Mouse (Mus musculus) large intestine, adult 2 months (tissue): ENCODE measurements at regions not wholly inside any gene's neighbourhood (a gene's known extent, or its start where the extent isn't known, plus 50 kb on each side); places are given as distances from the start of the nearest gene placed in this dataset.

Experiments used
- DNase-seq: peaks from one replicate; pipeline ENCODE4 v3.0.0-alpha.2; 2012; ENCODE audit warnings: low read depth, low spot score
- WGBS: fragments of 180-500 bp; shearing (Covaris S2); methylation state at CpG from one replicate; pipeline ENCODE4 v1.1.7; 2018; 5-methylcytosine and 5-hydroxymethylcytosine counted together

DNA sequence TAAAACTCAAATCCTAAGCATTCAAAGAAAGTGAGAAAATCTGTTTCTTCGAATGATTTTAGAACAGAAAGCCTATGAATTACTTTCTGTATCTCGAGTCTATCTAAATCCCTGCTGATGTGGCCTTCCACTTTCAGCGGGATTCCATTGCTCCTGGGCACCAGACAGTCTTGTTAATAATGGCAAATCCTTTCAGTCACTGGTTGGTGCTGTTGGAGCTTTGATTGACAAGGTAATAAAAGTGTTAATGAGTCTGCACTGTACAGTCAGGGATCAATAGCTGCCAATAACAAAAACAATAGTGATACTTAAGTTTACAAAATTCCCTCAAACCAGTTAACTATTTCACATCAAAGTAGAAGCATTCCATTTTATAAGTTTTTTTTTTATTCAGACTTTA, 335.8 kb downstream of the Cenpc1 start:
- DNase-seq: no peak
- WGBS: 68% methylated on average over 3 of the region's 3 CpGs

DNA sequence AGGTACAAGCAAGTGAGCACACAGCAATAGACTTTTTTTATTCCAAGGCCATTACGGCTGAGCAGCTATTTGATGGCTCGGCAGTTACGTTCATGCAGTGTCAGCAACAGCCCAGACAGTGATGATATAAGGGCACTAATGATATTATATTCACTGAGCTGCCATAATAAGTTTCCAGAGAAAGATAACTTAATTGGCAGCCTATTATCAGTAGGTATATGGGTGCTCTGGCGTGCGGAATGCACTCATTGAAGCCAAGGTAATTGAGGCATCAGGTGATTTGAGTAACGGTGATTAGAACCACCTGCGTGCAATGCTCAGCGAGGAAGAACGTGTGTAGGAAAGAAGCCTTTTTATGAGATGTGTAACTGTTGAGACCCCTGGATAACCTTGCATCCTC, 358.0 kb downstream of the Cenpc1 start:
- DNase-seq: no peak
- WGBS: 77% methylated on average over 9 of the region's 9 CpGs

DNA sequence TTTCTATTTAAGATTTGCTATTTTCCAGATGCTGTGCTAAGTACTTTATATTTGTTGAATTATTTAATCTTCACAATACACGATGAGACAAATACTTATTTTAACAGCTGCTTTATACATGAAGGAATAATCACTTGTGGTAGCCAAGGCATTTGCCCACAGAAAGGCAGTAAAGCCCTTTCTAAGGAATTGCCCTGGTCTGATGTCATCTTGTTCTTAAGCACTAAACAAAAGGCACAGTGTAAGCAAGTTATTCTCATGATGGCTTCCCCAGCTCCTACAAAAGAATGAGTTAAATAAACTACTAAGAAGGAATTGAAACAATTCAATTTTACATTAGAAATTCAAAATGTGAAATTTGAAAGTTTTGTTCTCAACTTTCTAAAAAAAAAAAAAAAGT, 358.8 kb downstream of the Cenpc1 start:
- WGBS: 62% methylated on average over 1 of the region's 1 CpGs

DNA sequence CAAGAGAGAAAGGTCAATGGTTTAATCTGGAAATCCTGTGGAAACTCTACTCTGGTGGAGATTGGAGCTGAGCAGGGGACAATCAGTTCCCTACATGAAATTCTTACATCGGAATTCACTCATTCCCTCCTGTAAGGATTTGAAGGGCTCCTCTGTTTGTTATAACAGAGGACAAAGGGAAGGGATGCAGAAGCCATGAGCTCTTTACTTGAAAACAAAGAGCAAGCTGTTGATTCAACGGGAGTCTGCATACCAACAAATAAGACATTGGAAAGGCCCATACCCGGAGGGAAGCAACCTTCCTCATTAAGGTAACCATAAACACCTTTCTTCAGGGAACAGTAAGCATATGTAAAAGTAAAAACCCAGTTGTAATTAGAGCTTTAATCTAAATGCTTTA, 359.3 kb downstream of the Cenpc1 start:
- 38% methylated on average over 3 of the region's 3 CpGs for WGBS
- no peak for DNase-seq

More for the DNA sequence above, 358.8 kb downstream of the Cenpc1 start:
- no peak for DNase-seq

DNA sequence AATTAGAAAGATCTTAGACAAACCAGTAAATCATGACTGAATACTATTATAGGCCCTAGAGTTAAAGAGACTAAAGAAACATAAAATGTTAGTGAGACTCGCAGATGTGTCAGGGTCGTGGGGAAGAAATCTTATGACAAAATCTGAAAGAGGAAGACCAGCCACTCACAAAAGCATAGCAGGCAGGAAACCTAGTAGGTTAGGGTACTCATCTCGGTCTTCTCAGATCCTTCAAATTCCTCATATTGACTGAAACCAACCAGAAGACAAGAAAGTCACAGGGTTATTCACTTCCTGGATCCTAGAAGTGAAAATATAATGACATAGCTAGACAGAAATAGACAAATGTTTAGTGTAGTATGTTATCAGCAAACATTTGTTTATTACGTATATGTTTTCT, 387.5 kb downstream of the Cenpc1 start:
- no peak for DNase-seq
- WGBS: 82% methylated on average over 4 of the region's 4 CpGs

DNA sequence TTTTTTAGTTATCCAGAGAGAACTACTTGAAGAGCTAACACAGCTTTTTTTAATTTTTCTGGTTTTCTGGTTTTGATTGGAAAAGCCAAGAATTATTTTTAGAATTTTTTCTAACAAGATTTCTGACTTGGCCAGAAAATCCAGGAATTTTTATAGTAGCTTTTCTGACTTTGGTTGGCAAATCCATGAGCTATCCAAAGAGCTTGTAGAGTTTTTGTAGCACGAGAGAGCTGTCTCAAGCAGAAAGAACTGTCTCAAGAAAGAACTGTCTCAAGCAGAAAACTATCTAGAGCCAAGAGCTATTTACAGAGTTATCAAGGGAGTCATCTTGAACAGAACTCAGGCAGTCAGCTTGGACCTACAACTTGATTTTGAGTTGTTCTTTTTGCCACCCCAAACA, 394.3 kb downstream of the Cenpc1 start:
- 36% methylated on average over 1 of the region's 1 CpGs for WGBS
- DNase-seq: no peak

DNA sequence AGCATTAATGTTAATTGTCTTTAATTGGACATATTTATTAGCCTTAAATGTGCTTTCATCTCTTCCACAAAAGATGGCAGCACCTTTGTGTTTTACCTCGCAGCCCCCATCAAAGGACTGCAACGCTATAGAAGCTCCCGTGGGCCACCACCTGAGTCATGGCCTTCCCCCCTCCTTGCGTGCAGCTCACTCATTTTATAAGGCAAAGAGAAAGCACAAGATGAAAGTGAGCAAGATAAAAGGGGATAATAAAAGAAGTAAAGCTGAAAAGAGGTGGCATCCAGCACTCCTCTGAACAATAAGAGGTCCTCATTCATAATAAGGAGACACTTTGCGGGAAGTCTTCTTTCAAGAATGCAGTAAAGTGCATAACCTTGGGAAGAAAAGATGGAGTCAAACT, 403.9 kb downstream of the Cenpc1 start:
- WGBS: 79% methylated on average over 5 of the region's 5 CpGs
- DNase-seq: no peak

DNA sequence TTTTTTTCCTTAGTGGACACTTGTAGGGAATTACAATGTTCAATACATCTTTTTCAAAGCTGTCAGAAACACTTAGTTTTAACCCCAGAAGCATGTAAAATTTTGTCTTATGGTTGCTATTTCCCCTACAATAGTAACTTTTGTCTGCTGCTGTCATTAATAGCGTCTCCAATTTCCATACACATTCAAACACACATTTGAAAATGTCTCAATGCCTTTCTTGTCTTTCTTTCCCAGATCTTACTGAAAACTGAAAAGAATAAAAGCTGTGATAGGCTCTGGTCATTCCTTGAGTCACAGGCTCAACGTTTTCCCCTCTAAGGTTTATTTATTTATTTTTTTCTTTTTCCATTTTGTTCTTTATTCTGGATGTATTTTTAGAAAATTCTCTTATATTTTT, 444.3 kb downstream of the Cenpc1 start:
- WGBS: 58% methylated on average over 2 of the region's 2 CpGs
- no peak for DNase-seq

DNA sequence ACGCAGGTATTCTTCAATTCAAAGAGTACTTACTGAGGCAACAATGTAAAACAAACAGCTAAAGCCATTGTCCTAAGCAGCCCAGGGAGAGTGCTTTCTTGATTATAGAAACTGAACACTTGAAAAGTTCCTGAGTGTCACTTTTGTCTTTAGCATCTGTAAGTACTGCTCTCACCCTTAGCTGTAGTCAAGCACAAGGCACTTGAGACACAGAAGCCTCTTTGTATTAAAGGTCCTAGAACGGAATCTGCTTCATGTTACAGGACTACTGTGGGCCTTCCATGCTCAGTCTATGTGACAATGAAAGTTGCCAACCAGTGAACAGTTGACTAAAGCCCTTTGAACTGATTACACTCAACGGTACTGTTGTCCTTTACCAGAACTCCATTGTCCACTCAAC, 450.6 kb downstream of the Cenpc1 start:
- no peak for DNase-seq
- WGBS: 75% methylated on average over 3 of the region's 3 CpGs

DNA sequence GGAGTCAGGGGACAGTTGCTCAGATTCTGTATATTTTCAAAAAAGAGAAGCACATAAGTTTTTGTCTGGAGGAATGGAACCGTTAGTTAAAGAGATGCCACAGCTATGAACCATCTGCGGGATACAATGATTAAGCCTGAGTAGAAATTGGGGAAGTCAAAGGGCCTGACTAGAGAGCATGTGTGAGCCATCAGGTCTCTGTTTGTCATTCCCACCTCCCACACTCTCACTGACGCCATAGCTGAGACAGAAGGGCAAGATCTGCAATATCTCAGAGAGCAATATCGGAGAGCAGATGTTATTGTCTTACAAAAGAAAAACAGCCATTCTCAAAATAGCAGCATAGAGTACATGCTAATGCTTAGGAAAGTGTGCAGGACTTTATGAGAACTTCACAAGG, 452.8 kb downstream of the Cenpc1 start:
- no peak for DNase-seq
- WGBS: 62% methylated on average over 4 of the region's 4 CpGs

DNA sequence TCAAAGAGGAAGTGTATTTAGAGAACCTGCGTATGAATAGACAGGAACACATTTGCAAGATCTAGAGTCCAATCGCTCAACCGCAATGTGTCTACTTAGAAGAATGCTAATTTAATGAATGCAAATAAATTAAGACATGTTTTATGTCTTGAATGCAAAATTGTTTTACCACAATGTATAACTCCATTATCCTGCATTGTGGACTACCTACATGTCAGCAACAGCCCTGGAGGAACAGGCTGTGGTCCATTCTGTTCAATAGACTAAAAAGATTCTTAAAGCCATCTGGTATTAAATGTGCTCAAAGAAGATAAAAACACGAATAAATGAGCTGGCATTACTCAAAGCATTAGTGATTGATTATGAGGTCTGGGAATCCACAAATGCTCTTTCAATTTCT, 456.3 kb downstream of the Cenpc1 start:
- WGBS: 82% methylated on average over 4 of the region's 4 CpGs
- no peak for DNase-seq

DNA sequence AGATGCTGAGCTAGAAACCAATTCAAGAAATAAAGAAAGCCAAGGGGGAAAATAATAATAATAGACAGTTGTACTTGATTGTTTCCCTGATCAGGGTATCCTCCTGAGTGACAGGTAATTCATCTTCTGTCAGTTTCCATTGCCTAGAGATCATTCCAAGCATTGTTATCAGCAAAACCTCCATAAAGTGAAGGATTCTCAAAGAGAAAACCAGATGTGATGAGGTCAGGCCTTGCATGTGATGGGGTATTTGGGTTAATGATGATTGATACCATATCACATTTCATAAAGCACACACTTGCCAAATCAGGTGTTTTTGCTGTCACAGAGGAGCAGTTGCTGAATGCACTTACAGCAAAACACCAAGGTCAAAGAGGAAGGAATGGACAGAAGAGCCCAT, 467.2 kb downstream of the Cenpc1 start:
- no peak for DNase-seq

DNA sequence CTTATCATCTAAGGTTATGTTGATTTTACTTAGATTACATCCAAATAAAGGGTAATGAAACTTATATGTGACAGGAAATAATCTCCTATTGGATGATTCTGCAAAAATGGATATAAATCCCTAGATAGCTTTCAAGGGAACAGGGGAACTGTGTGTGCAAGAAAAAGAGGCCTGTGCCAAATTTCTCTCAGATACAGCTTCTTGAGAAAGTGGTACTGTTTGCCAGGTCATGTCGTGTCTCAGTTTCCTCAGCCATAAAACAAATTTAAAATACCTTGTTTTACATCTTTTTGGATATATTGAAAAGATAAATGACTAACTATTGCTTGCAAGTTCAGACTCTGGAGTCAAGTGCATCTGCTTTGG, 470.3 kb downstream of the Cenpc1 start:
- 38% methylated on average over 1 of the region's 1 CpGs for WGBS
- DNase-seq: no peak

DNA sequence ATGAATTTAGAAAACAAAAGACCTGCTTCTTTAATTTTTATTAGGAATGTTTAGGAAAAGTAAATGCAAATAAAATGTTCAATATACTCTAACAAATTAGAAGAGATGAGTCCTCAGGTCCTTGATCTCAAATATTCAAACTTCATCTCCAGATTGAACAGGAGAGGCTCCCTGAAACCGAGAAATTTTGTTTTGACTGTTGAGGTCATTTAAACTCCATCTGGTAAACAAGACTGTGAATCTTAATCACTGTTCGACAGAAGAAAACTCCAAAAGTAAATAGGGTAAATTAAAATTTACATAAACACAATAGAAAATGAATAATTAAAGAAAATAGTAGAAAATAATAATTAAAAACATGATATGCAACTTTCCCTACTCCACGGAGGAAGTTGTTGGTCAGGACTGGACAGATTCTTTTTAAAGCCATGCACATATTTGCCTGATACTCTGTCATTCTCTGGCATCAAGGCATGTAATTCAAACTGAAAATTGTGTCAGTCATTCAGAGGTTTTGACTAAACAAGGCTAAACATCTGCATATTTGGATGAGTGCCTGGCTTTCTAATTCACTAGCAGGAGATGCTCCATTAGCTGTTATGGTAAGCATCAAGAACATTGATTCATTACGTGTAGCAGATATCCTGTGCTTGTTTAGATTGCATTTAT, 470.8 kb downstream of the Cenpc1 start:
- DNase-seq: no peak
- WGBS: 65% methylated on average over 4 of the region's 4 CpGs

DNA sequence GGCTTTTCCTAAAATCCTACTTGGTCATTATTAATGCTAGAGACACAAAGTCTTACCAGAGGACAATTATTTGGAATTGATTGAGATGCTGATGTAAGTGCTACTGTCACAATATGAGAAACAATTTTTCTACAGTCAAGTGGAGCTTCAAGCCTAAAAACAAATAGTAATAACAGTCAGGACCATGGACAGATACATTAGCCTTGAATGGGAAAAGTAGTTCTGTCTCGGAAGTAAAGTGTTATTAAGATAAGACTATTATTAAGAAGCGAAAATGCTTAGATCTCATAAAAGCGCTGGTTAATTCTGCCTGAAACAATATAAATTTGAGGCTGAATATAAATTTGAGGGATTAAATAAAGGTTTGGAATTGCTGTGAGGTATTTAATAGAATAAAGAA, 473.1 kb downstream of the Cenpc1 start:
- DNase-seq: no peak
- WGBS: 63% methylated on average over 3 of the region's 3 CpGs

DNA sequence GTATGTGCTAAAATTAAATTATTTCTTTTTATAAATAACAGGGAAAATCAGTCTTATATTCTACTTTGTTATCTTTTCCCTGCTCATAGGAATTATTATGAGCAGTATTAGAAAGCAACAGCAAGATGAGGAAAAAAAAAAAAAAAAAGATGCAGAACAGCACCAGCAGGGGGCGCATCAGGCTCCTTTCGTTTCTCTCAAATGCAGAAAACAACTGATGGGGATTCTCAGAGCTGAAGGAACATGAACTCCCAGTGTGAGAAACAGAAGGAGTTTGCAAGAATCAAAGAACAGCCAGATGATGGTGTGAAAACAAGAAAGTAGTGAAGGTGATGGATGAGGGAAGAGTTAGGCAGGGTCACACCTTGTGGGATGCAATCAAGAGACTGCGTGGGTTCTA, 478.7 kb downstream of the Cenpc1 start:
- 33% methylated on average over 3 of the region's 3 CpGs for WGBS
- no peak for DNase-seq

DNA sequence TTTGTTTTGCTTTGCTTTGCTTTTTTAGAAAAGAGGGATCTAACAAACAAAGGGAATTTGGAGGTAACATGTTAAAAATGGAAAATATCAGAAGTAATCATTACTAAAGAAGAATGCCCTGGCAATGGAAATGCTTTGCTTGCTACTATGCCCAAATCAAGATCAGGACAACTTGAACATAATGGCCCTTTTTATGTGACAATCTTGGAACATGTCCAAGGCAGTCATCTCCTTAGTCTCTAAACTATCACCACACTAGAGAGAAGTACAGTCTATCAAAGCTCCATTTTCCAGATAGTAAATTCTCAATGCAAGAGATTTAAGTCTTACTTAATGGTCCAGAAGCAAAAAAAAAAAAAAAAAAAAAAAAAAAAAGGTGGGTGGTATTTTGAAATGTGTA, 492.9 kb downstream of the Cenpc1 start:
- DNase-seq: no peak

DNA sequence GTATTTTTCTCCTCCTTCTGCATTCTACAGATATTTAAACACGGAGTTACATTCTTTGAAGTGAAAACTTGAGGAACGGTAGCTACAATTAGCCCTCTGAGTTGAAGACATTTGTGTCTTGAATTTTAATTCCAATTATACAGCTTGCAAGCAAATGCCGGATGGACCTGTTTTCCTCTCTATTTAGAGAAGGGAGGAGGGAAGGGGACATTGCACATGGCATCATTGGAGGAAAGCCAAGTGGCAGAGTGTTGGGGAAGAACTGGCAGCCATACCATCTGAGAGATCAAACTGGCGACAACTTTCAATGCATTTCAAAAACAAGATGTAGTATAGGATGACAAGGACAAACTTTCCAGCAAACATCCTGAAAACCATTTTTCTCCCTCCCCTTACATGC, 493.4 kb downstream of the Cenpc1 start:
- no peak for DNase-seq

DNA sequence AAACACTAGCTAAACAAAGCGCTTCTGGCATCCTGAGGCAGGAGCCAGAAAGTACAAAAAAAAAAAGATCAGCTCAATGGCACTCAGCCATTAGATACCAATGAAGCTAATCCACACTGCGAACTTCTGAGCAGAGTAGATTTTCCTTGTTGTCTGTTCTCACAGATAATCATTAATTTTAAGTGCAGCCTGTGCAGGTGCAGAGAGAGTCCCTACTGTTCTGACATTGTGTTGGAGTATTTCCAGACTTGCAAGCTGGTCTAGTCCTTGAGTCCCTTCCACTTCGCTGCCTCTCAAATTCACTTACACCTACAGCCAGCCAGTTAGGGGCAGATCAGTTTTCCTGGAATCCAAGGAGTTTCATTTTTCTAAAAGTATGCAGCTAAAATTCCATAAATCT, 494.0 kb downstream of the Cenpc1 start:
- WGBS: 73% methylated on average over 3 of the region's 3 CpGs
- DNase-seq: no peak

More for the DNA sequence above, 493.4 kb downstream of the Cenpc1 start:
- 79% methylated on average over 4 of the region's 4 CpGs for WGBS

DNA sequence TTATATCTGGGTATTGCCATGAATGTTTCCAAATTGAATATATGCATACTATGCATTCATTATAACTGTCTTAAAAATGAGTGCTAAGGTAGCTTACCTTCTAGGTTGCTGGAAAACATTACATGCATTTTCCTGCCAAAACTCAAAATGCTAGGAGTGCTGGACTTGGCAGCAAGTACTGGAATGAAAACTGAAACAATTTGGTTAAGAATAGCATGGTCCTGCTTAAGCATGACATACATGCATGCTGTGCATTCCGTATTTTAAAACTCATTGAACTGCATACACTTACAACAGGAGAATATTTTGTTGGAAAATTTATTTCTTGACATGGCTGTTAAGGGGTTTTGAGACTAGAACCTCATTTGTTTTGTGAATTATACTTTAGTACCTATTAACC, 529.1 kb downstream of the Cenpc1 start:
- DNase-seq: no peak

DNA sequence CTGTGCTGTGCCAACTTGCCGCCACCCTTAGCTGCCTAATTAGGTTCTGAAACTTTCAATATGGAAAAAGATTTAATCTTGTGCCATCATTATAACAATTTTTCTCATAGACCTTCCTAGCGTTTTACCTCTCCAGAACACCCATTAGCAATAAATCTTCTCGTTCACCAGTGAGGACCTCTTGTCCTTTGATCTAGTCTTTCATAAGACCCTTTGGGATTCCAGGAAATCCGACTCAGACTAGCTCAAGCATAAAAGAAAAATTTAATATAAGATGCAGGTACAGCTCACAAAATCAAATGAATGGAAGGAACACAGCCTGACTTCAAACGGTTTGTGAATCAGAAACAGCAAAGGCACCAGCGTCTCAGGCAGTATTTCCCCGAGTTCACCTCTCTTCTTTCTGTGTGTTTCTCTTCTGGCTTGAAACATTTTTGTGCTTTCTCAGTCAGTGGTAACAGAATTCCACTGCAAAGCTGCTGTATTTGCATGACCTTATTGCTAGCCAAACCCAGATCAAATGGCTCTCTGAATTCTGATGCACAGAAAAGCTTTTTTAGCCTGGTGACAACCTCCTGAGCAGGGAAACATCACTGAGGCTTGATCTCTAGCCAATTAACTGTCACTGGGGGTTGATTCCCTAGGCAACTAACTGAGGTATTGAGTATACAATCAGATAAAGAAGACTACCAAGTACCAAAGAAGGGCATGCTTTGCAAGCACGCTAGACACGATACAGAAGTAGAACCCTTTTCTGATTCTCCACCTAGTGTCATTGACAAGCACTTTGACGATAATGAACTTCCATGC, 539.8 kb downstream of the Cenpc1 start:
- 80% methylated on average over 10 of the region's 10 CpGs for WGBS
- DNase-seq: no peak

More for the DNA sequence above, 529.1 kb downstream of the Cenpc1 start:
- 73% methylated on average over 1 of the region's 1 CpGs for WGBS

DNA sequence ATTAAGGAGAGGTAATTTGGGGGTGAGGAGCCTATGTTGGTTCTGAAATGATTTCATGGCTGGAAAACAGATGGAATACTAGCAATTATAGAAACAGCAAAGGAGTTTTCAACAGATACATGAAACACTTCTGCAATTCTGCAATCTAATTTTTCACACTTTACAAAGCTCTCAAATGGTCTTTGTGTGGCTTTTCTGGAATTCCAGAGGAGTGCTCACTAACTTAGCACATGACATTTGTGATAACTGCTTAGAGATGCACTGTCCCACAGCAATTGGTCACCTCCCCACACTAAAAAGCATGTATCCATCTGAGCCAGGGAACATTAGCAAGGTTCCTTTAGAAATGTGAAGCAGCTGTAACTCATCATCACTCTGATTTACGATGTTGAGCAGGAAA, 560.1 kb downstream of the Cenpc1 start:
- DNase-seq: no peak
- 51% methylated on average over 1 of the region's 1 CpGs for WGBS
